Mouse (Mus musculus): ENCODE data around the gene Sowaha. TPM values are rescaled to one million over a fixed set of nuclear protein-coding genes. Genes with fewer than 3 reads are reported as not detected.

Sowaha gene
- polyA plus RNA-seq, 1 experiment from 2014 or later: 0.62 TPM

GRCm38 (mm10) chr11:53508591-53508990 is 28.5 kb upstream of the Sowaha start:
- DNase-seq (ENCODE audit: low spot score) (no peak), ATAC-seq (no peak)
- 43% methylated on average over 3 of the region's 3 CpGs for WGBS

GRCm38 (mm10) chr11:53508152-53508551 is 28.1 kb upstream of the Sowaha start:
- no peaks in the 10 kb centered on the region for H3K27me3 ChIP-seq (replicated peaks; ENCODE audit: insufficient read depth, low read length)
- no peak overlapping the region for H3K4me3 ChIP-seq (ENCODE audit: low read depth, low read length)
- H3K27ac ChIP-seq (ENCODE audit: low read length): no peak overlapping the region
- peak; percentile 70 for ATAC-seq
- no peaks in the 10 kb centered on the region for H3K9me3 ChIP-seq (ENCODE audit: low read length)
- no peaks in the 10 kb centered on the region for H3K36me3 ChIP-seq (ENCODE audit: insufficient read depth, low read length)
- TF ChIP-seq CTCF (IDR thresholded peaks at IDR 0.05) (no peak), EP300 (IDR thresholded peaks at IDR 0.05) (no peak)
- DNase-seq (ENCODE audit: low spot score): peak; percentile 74
- no peaks in the 10 kb centered on the region; the same call in 1 of the 2 replicates for H3K4me1 ChIP-seq (ENCODE audit: insufficient read depth, low read depth, low read length)
- 38% methylated on average over 7 of the region's 7 CpGs for WGBS
- H3K4me2 ChIP-seq (replicated peaks; ENCODE audit: low read depth, low read length): no peak overlapping the region
- H3K9ac ChIP-seq (replicated peaks; ENCODE audit: low read depth): no peak overlapping the region

More at GRCm38 (mm10) chr11:53508591-53508990, 28.5 kb upstream of the Sowaha start:
- no peaks in the 10 kb centered on the region; the same call in 1 of the 2 replicates for H3K4me1 ChIP-seq (ENCODE audit: insufficient read depth, low read depth, low read length)
- H3K4me3 ChIP-seq (ENCODE audit: low read depth, low read length): no peak overlapping the region
- no peaks in the 10 kb centered on the region for H3K27me3 ChIP-seq (replicated peaks; ENCODE audit: insufficient read depth, low read length)
- H3K27ac ChIP-seq (ENCODE audit: low read length): no peak overlapping the region
- no peaks in the 10 kb centered on the region for H3K36me3 ChIP-seq (ENCODE audit: insufficient read depth, low read length)
- H3K9ac ChIP-seq (replicated peaks; ENCODE audit: low read depth): no peak overlapping the region
- H3K9me3 ChIP-seq (ENCODE audit: low read length): no peaks in the 10 kb centered on the region
- no peak overlapping the region for H3K4me2 ChIP-seq (replicated peaks; ENCODE audit: low read depth, low read length)
- no peak for TF ChIP-seq EP300 (IDR thresholded peaks at IDR 0.05)

GRCm38 (mm10) chr11:53507098-53507805 is 27.2 kb upstream of the Sowaha start:
- DNase-seq (ENCODE audit: low spot score) (no peak), ATAC-seq (no peak)
- WGBS: 81% methylated on average over 9 of the region's 9 CpGs
- Histone ChIP-seq H3K4me2 (replicated peaks; ENCODE audit: low read depth, low read length) (no peak overlapping the region), H3K27me3 (replicated peaks; ENCODE audit: insufficient read depth, low read length) (no peaks in the 10 kb centered on the region), H3K9me3 (ENCODE audit: low read length) (no peaks in the 10 kb centered on the region), H3K36me3 (ENCODE audit: insufficient read depth, low read length) (no peaks in the 10 kb centered on the region), H3K4me3 (ENCODE audit: low read depth, low read length) (no peak overlapping the region), H3K27ac (ENCODE audit: low read length) (no peak overlapping the region), H3K4me1 (ENCODE audit: insufficient read depth, low read depth, low read length) (no peaks in the 10 kb centered on the region; the same call in 1 of the 2 replicates), H3K9ac (replicated peaks; ENCODE audit: low read depth) (no peak overlapping the region)
- no peak for TF ChIP-seq EP300 (IDR thresholded peaks at IDR 0.05)
- TF ChIP-seq CTCF (IDR thresholded peaks at IDR 0.05): no peak

- Histone ChIP-seq H3K27me3 (replicated peaks; ENCODE audit: insufficient read depth, low read length) (no peaks in the 10 kb centered on the region), H3K4me2 (replicated peaks; ENCODE audit: low read depth, low read length) (no peak overlapping the region), H3K9me3 (ENCODE audit: low read length) (no peaks in the 10 kb centered on the region), H3K4me3 (ENCODE audit: low read depth, low read length) (no peak overlapping the region), H3K36me3 (ENCODE audit: insufficient read depth, low read length) (no peaks in the 10 kb centered on the region), H3K4me1 (ENCODE audit: insufficient read depth, low read depth, low read length) (no peaks in the 10 kb centered on the region; the same call in none of the 2 replicates), H3K9ac (replicated peaks; ENCODE audit: low read depth) (no peak overlapping the region), H3K27ac (ENCODE audit: low read length) (no peak overlapping the region)
- ATAC-seq: no peak
- no peak for DNase-seq (ENCODE audit: low spot score)
- TF ChIP-seq CTCF (IDR thresholded peaks at IDR 0.05) (no peak), EP300 (IDR thresholded peaks at IDR 0.05) (no peak)
- WGBS: 69% methylated on average over 5 of the region's 5 CpGs
These were observed 25.1 kb upstream of the Sowaha start for GRCm38 (mm10) chr11:53505026-53505663.

GRCm38 (mm10) chr11:53504376-53504775 is 24.3 kb upstream of the Sowaha start:
- Histone ChIP-seq H3K9ac (replicated peaks; ENCODE audit: low read depth) (no peak overlapping the region), H3K27ac (ENCODE audit: low read length) (no peak overlapping the region), H3K4me1 (ENCODE audit: insufficient read depth, low read depth, low read length) (no peaks in the 10 kb centered on the region; the same call in none of the 2 replicates), H3K4me3 (ENCODE audit: low read depth, low read length) (no peak overlapping the region), H3K36me3 (ENCODE audit: insufficient read depth, low read length) (no peaks in the 10 kb centered on the region), H3K27me3 (replicated peaks; ENCODE audit: insufficient read depth, low read length) (no peaks in the 10 kb centered on the region), H3K4me2 (replicated peaks; ENCODE audit: low read depth, low read length) (no peak overlapping the region), H3K9me3 (ENCODE audit: low read length) (no peaks in the 10 kb centered on the region)
- ATAC-seq: no peak
- 84% methylated on average over 8 of the region's 8 CpGs for WGBS
- TF ChIP-seq CTCF (IDR thresholded peaks at IDR 0.05) (no peak), EP300 (IDR thresholded peaks at IDR 0.05) (no peak)
- no peak for DNase-seq (ENCODE audit: low spot score)

- DNase-seq (ENCODE audit: low spot score) (peak; percentile 41), ATAC-seq (peak; percentile 40)
- 56% methylated on average over 5 of the region's 5 CpGs for WGBS
- Histone ChIP-seq H3K36me3 (ENCODE audit: insufficient read depth, low read length) (no peaks in the 10 kb centered on the region), H3K4me3 (ENCODE audit: low read depth, low read length) (no peak overlapping the region), H3K27me3 (replicated peaks; ENCODE audit: insufficient read depth, low read length) (no peaks in the 10 kb centered on the region), H3K9ac (replicated peaks; ENCODE audit: low read depth) (no peak overlapping the region), H3K27ac (ENCODE audit: low read length) (no peak overlapping the region), H3K4me1 (ENCODE audit: insufficient read depth, low read depth, low read length) (no peaks in the 10 kb centered on the region; the same call in none of the 2 replicates), H3K4me2 (replicated peaks; ENCODE audit: low read depth, low read length) (no peak overlapping the region), H3K9me3 (ENCODE audit: low read length) (no peaks in the 10 kb centered on the region)
- TF ChIP-seq CTCF (IDR thresholded peaks at IDR 0.05) (no peak), EP300 (IDR thresholded peaks at IDR 0.05) (no peak)
These were observed 23.7 kb upstream of the Sowaha start for GRCm38 (mm10) chr11:53503738-53504137.

Measured in lung, postnatal 0 days (tissue).